Mouse (Mus musculus): ENCODE data around the gene Teddm2.
A peak's percentile ranks its signal among the peaks of the same experiment; 100 is the strongest.

The Teddm2 gene

DNA sequence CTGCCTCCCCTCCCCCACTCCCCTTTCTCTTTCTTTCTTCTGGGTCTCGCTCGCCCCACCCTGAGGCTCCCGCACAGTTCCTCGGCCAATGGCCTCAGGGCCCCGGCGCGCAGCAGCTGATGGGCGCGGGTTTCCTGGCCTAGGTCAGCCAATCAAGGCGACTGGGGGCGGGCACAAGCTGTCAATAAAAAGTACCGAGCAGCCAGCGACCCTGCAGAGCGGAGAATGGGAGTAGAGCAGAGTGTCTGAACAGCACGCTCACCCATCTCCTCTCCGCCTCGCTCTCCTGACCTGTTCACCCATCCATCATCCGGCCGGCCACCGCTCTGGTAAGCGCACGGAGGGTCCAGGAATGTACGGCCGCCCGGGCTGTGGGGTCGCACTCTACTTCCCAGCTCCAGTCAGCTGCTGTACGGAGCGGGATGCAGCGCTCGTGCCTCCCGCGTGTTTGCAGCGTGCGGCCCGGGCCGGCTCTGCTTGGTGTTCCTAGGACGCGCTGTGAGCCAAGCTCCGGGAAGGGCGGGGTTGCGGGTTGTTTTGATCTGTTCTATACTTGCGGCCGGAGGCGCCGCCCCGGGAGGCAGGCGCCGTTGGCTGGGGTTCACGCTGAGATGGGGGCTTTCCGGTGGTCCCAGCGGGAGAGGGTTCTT is at the start of gene Teddm2, which contains the start of gene Glul:
Teddm2 (minus strand) TSS at position 498 of the 650 bp plus-strand sequence.
Glul (plus strand) TSS at position 214 of the 650 bp plus-strand sequence.
- DNase-seq (ENCODE audit: low read depth in 2 of 2, low spot score in 2 of 2): peak; percentile 88 to 90

DNA sequence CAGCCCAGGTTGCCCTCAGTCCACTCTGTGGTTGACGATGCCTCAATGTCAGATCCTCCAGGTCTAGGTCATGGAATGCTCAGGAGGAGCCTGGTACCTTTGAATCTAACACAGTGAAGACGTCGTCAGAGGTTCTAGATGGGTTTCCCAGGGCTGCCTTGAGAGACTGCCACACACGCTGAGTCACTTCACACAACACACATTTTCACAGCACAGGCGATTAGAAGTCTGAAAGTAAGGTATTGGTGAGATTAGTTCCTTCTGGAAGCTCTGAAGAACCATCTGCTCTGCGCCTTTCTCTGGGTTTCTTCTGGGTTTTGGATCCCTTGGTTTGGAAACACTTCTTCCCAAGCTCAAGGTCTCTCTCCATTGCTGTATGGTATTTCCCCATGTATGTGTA is 47.8 kb upstream of the Teddm2 start:
- no peak for DNase-seq (ENCODE audit: low read depth in 2 of 2, low spot score in 2 of 2)

DNA sequence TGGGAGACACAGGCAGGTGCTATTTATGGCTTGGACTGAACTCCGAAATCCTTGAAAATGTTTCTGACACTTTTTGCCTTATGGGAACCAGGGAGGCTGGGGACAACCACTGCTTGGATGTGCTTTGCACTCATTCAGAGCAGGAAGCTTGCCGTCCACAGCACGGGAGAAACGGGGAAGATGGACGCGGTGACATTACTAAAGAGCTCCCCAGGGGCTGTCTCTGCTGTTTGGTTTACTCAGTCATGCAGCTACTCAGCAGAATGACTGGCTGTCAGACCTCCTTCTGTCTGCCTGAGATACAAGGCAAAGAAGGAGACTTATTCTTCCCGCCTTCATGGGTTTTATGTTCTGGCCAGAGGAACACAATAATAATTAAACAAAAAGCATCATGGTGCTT is 46.9 kb upstream of the Teddm2 start:
- DNase-seq (ENCODE audit: low read depth in 2 of 2, low spot score in 2 of 2): no peak

- no peak for DNase-seq (ENCODE audit: low read depth in 2 of 2, low spot score in 2 of 2)
Observed at GRCm38 (mm10) chr1:153945181-153945580, 45.2 kb upstream of the Teddm2 start.

DNA sequence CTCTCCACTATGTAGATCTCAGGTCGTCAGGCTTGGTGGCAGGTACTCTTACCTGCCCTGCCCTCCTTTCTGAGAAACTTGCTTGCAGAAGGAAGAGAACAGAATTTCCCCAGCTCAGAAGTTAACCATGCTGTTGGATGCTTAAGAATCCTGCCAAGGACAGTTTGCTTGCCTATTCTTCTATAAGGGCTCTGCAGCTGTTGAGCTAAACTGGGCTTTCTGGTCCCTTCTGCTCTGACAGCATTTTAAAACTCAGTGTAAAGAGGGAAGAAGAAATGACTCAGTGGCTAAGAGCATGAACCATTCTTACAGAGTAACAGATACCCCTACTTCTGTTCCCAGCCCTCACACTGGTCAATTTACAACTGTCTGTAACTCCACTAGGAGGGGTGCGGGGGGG is 41.0 kb upstream of the Teddm2 start:
- DNase-seq (ENCODE audit: low read depth in 2 of 2, low spot score in 2 of 2): no peak

DNA sequence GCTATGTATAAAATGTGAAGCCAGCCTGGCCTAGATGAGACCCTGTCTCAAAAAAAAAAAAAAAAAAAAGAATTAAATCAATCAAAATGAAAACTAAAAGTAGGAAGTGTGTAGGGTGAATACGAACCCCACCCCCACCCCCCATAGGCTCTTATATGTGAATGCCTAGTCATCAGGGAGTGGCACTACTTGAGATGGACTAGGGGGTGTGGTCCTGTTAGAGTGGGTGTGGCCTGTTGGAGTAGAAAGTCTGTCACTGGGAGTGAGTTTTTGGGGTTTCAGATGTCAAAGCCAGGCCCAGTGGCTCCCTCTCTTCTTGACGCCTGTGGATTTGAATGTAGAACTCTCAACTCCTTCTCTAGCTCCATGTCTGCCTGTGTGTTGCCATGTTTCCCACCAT is 37.0 kb upstream of the Teddm2 start:
- no peak for DNase-seq (ENCODE audit: low read depth in 2 of 2, low spot score in 2 of 2)

DNA sequence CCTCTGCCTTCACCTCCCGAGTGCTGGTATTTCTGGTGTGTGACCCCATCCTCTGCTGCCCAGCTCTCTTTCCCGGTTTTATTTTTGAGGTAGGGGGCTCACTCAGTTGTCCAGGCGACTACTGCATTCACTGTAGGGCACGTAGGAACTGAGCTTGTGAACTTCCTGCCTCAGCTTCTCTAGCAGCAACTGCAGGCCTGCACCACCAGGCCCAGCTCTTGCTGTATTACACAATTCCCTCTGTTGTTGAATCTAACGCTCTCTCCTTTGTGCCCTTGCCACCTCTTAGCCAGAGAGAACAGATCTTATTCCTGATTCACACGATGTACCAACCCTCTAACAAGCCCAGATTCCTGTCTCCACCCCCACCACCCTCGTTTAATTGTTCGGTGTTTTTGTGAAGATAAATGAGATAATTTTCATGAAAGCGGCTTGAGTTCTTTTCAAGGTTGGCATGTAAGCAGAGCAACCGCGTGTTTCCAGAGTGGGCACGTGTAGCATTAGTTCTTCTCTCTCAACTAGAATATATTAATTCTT is 35.9 kb upstream of the Teddm2 start:
- no peak for DNase-seq (ENCODE audit: low read depth in 2 of 2, low spot score in 2 of 2)

DNA sequence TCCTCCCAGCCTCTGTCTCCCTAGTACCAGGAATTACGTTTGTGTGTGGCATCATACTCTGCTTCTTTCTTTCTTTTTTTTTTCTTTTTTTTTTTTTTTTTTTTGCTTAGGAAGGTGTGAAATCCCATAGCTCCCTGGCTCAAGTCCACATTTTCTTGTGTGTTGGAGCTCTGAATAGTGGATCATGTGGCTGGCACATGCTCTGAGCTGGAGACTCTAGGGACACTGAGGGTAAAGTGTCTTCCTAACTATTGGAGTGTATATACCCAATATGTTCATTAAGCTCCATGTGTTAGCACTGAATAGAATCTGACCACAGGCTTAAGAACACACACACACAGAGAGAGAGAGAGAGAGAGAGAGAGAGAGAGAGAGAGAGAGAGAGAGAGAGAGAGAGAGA is 33.7 kb upstream of the Teddm2 start:
- no peak for DNase-seq (ENCODE audit: low read depth in 2 of 2, low spot score in 2 of 2)

DNA sequence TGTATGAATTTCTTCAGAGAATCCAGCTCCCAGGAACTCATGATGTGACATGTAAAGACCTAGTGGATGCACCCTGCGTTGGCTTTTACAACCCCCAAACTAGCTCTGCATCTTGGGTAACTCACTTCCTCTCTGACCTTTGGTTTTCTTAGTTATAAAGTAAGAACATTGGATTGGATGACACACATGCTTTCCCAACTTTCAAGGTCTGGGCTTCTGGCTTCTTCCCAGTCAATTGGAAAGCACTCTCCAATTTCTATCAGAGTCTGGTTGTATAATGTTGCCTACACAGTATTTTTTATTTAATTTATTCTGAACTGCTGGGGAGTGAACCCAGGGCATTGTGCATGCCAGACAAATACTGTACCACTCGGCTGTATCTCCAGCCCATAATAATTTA is 30.4 kb upstream of the Teddm2 start:
- DNase-seq (ENCODE audit: low read depth in 2 of 2, low spot score in 2 of 2): no peak

GRCm38 (mm10) chr1:153924395-153925385 is 24.7 kb upstream of the Teddm2 start:
- DNase-seq (ENCODE audit: low read depth in 2 of 2, low spot score in 2 of 2): no peak

- no peak for DNase-seq (ENCODE audit: low read depth in 2 of 2, low spot score in 2 of 2)
Observed at GRCm38 (mm10) chr1:153922571-153923021, 22.6 kb upstream of the Teddm2 start.

GRCm38 (mm10) chr1:153921642-153922041 is 21.6 kb upstream of the Teddm2 start:
- DNase-seq (ENCODE audit: low read depth in 2 of 2, low spot score in 2 of 2): no peak

DNA sequence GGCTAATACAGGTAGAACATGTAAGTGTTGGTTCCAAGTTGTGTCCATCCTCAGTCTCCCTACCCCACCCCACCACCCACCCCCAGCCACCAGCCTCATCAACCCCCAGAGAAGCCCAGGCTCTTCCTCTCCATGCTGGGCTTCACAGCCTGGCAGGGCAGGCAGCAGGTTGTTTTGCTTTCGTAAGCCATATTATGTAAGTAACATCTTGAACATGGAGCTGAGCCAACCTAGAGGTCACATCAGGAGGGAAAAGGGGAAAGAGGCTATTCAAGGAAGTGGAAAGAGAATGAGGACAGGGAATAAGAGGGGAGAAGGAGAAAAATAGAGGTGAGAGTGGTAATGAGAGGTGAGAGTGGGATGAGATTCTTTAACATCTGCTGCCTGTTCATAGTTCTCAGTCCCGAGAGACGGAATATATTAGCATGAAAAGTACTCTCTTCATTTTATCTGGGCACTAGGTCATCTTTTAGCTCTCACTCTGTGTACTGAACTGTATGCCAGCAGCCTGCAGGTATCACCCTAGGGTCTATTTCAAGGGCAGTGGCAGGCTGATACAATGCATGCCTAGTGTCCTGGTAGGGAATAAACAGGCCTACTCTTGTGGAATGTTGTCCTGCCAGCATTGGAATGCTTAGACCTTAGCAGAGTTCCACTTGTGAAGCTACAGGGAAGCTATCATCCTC is 18.6 kb upstream of the Teddm2 start:
- DNase-seq (ENCODE audit: low read depth in 2 of 2, low spot score in 2 of 2): no peak

DNA sequence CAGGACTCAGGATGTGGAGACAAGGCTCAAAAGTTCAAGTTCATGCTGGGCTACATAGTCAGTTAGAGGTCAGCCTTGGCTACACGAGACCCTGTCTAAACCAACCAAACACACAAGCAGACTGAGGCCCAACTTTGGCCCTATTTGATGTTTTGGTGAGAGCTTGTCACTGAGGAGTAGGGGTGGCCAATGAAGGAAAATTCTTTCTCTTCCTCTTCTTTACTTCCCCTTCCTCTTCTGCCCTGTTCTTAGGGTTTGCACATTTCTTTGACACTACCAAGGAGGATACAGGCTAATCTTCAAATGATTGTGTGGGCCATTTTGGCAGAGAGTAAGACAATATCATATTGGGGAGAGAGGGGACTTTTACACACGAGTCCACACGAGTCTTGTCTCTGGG is 13.8 kb upstream of the Teddm2 start:
- no peak for DNase-seq (ENCODE audit: low read depth in 2 of 2, low spot score in 2 of 2)

DNA sequence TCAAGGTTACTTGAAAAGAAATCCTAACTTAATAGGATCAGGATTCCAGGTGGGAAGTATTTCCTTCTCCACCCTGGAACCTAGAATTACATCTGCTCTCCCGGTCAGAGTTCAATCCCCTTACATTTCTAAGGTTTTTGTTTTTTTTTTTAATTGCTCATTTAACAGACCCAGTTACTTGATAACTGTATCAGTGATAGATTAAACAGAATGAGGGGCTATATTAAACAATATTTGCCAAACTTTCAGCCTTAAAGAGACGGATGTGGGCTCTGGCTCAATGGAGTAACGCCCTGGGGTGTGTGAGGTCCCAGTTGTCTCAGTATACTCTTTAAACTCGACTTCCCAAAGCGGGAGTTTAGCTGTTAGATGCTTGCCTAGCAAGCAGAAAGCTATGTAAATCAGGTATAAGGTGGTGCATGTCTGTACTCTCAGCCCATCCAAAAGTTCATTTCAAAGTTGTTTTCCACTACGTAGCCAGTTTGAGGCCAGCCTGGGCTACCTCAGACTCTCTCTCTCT is 11.3 kb upstream of the Teddm2 start:
- DNase-seq (ENCODE audit: low read depth in 2 of 2, low spot score in 2 of 2): no peak

DNA sequence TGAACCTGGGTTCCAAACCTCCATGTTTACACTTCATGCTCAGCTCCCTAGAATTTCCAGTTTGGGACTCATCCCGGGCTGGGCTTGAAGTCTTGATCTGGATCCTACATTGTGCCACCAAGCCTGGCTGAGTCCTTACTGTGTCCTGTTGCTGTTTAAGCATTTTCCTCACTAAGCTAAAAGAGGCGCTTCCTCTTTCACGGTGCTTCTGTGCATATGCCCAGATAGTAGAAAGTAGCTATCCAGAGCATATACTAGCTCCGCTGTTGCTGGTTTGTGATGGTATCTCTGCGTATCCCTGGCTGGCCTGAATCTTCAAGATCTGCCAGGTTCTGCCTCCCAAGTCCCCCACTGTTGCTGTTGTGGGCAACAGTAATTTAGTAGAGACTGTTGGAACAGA is 10.4 kb upstream of the Teddm2 start:
- no peak for DNase-seq (ENCODE audit: low read depth in 2 of 2, low spot score in 2 of 2)

- DNase-seq (ENCODE audit: low read depth in 2 of 2, low spot score in 2 of 2): no peak
Observed at GRCm38 (mm10) chr1:153909963-153910291, 9.9 kb upstream of the Teddm2 start.

- DNase-seq (ENCODE audit: low read depth in 2 of 2, low spot score in 2 of 2): no peak
Observed at GRCm38 (mm10) chr1:153909213-153909962, 9.4 kb upstream of the Teddm2 start.

DNA sequence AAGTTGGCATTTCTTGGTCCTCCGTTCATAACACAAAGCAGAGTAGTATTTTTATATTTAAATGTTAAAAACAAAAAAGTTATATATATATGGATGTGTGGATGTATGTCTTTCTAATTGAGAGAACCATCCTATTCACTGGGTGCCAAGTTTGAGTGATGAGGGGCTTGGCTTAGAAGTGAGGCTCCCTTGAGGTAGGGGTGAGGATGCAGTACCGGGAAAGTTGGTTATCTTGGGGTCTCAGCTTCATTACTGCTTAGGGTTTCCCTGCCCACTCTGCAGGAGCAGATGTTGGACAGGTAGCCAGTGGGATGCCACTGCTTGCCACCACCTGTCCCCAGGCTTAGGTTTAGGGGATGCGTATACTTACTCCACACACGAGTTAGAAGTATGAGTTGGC is 8.7 kb upstream of the Teddm2 start:
- DNase-seq (ENCODE audit: low read depth in 2 of 2, low spot score in 2 of 2): no peak

DNA sequence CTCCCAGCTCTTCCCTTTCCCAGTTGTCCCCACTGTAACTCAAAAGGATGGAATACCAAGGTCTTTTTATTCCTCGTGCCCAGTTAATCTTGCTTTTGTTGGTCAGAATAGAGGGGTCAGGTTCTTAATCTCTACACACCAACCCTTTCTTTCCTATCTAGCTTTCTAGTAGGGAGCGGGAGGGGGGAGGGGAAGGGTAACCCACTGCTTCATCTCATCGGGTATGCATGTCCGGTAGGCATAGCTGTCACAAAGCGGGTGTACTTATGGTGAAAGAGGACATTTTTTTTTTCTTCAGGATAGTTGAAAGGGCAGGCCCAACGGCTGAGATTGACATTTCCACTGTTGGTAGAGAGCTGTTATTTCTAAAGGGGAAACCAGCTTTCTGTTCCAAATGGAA is 8.2 kb upstream of the Teddm2 start:
- DNase-seq (ENCODE audit: low read depth in 2 of 2, low spot score in 2 of 2): no peak

DNA sequence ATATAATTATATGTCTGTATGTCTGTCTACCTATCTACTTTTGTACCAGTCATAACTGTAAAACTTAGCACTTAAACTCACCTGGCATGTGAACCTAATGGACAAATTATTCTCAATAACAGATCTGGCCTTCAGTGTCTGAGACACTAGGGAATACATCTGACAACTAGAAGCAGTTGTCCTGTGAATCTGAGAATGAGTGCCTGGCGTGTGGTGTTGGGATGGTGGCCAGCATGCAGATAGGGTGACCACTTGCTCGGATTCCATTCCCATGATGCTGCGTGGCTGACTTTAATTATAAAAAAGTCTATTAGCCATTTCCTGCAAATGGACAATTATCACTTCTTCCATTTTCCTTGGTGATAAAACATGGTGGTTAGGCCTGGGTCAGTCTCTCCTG is 5.9 kb upstream of the Teddm2 start:
- DNase-seq (ENCODE audit: low read depth in 2 of 2, low spot score in 2 of 2): no peak
